Mouse (Mus musculus): ENCODE measurements around the gene Crhr1. TPM values are rescaled to one million over a fixed set of nuclear protein-coding genes. Genes with fewer than 3 reads are reported as not detected.

Crhr1 gene
- polyA plus RNA-seq, 1 experiment from 2014 or later, result 0.05 TPM

GRCm38 (mm10) chr11:104130721-104131647, 1.7 kb upstream of the Crhr1 start:
- H3K4me3 ChIP-seq (replicated peaks; ENCODE audit: low read depth, low read length), result no peak overlapping the region
- peaks cover 48% of the 10 kb centered on the region for H3K27me3 ChIP-seq (ENCODE audit: insufficient read depth, low read length)
- no peak overlapping the region for H3K9ac ChIP-seq (ENCODE audit: low read depth, low read length)
- DNase-seq (ENCODE audit: low spot score) (no peak), ATAC-seq (replicated peaks; ENCODE audit: low FRiP score, low read depth) (no peak)
- TF ChIP-seq CTCF (IDR thresholded peaks at IDR 0.05; ENCODE audit: low read depth), result no peak
- peaks cover 15% of the 10 kb centered on the region; the same call in 1 of the 2 replicates for H3K4me1 ChIP-seq (replicated peaks; ENCODE audit: insufficient read depth, low read length)
- no peak overlapping the region for H3K27ac ChIP-seq
- no peaks in the 10 kb centered on the region for H3K9me3 ChIP-seq (replicated peaks; ENCODE audit: low read length)
- no peak overlapping the region for H3K4me2 ChIP-seq (ENCODE audit: low read length)
- no peaks in the 10 kb centered on the region for H3K36me3 ChIP-seq (ENCODE audit: insufficient read depth, low read length)
- 67% methylated on average over 15 of the region's 15 CpGs for WGBS

GRCm38 (mm10) chr11:104131756-104132155, 899 bp upstream of the Crhr1 start:
- Histone ChIP-seq H3K9me3 (replicated peaks; ENCODE audit: low read length) (no peaks in the 10 kb centered on the region), H3K36me3 (ENCODE audit: insufficient read depth, low read length) (no peaks in the 10 kb centered on the region), H3K4me3 (replicated peaks; ENCODE audit: low read depth, low read length) (0 out of 2 replicates have a peak overlapping the region, but pooled peaks have one; percentile 44), H3K27ac (no peak overlapping the region), H3K4me1 (replicated peaks; ENCODE audit: insufficient read depth, low read length) (peaks cover 15% of the 10 kb centered on the region; the same call in 1 of the 2 replicates), H3K9ac (ENCODE audit: low read depth, low read length) (no peak overlapping the region), H3K27me3 (ENCODE audit: insufficient read depth, low read length) (peaks cover 48% of the 10 kb centered on the region), H3K4me2 (ENCODE audit: low read length) (peak overlapping the region; percentile 72)
- DNase-seq (ENCODE audit: low spot score) (peak; percentile 66), ATAC-seq (replicated peaks; ENCODE audit: low FRiP score, low read depth) (no peak)
- peak; percentile 63 for TF ChIP-seq CTCF (IDR thresholded peaks at IDR 0.05; ENCODE audit: low read depth)
- WGBS, result under 1% methylated on average over 19 of the region's 21 CpGs

GRCm38 (mm10) chr11:104133442-104133983, 858 bp downstream of the Crhr1 start:
- DNase-seq (ENCODE audit: low spot score), result no peak
- peak overlapping the region; percentile 72 for H3K4me2 ChIP-seq (ENCODE audit: low read length)
- WGBS, result under 1% methylated on average over 47 of the region's 47 CpGs
- no peaks in the 10 kb centered on the region for H3K9me3 ChIP-seq (replicated peaks; ENCODE audit: low read length)
- no peaks in the 10 kb centered on the region for H3K36me3 ChIP-seq (ENCODE audit: insufficient read depth, low read length)
- ATAC-seq (replicated peaks; ENCODE audit: low FRiP score, low read depth), result no peak
- H3K9ac ChIP-seq (ENCODE audit: low read depth, low read length), result no peak overlapping the region
- no peak for TF ChIP-seq CTCF (IDR thresholded peaks at IDR 0.05; ENCODE audit: low read depth)
- H3K27me3 ChIP-seq (ENCODE audit: insufficient read depth, low read length), result peaks cover 48% of the 10 kb centered on the region
- H3K4me1 ChIP-seq (replicated peaks; ENCODE audit: insufficient read depth, low read length), result peaks cover 15% of the 10 kb centered on the region; the same call in 1 of the 2 replicates
- H3K27ac ChIP-seq, result no peak overlapping the region
- peak overlapping the region; percentile 44 for H3K4me3 ChIP-seq (replicated peaks; ENCODE audit: low read depth, low read length)

GRCm38 (mm10) chr11:104138976-104139375, 6.3 kb downstream of the Crhr1 start:
- H3K27ac ChIP-seq, result no peak overlapping the region
- H3K4me1 ChIP-seq (replicated peaks; ENCODE audit: insufficient read depth, low read length), result no peaks in the 10 kb centered on the region
- DNase-seq (ENCODE audit: low spot score) (no peak), ATAC-seq (replicated peaks; ENCODE audit: low FRiP score, low read depth) (no peak)
- no peaks in the 10 kb centered on the region for H3K36me3 ChIP-seq (ENCODE audit: insufficient read depth, low read length)
- H3K4me2 ChIP-seq (ENCODE audit: low read length), result no peak overlapping the region
- H3K9ac ChIP-seq (ENCODE audit: low read depth, low read length), result no peak overlapping the region
- WGBS, result 58% methylated on average over 3 of the region's 3 CpGs
- H3K4me3 ChIP-seq (replicated peaks; ENCODE audit: low read depth, low read length), result no peak overlapping the region
- peaks cover 14% of the 10 kb centered on the region for H3K27me3 ChIP-seq (ENCODE audit: insufficient read depth, low read length)
- no peaks in the 10 kb centered on the region for H3K9me3 ChIP-seq (replicated peaks; ENCODE audit: low read length)
- no peak for TF ChIP-seq CTCF (IDR thresholded peaks at IDR 0.05; ENCODE audit: low read depth)

- no peak for TF ChIP-seq CTCF (IDR thresholded peaks at IDR 0.05; ENCODE audit: low read depth)
Measured at GRCm38 (mm10) chr11:104144930-104145329, 12.3 kb downstream of the Crhr1 start.

GRCm38 (mm10) chr11:104148787-104149186, 16.1 kb downstream of the Crhr1 start:
- Histone ChIP-seq H3K4me1 (replicated peaks; ENCODE audit: insufficient read depth, low read length) (no peaks in the 10 kb centered on the region), H3K4me3 (replicated peaks; ENCODE audit: low read depth, low read length) (no peak overlapping the region), H3K9me3 (replicated peaks; ENCODE audit: low read length) (no peaks in the 10 kb centered on the region), H3K27me3 (ENCODE audit: insufficient read depth, low read length) (no peaks in the 10 kb centered on the region), H3K9ac (ENCODE audit: low read depth, low read length) (no peak overlapping the region), H3K4me2 (ENCODE audit: low read length) (no peak overlapping the region), H3K36me3 (ENCODE audit: insufficient read depth, low read length) (no peaks in the 10 kb centered on the region), H3K27ac (no peak overlapping the region)
- TF ChIP-seq CTCF (IDR thresholded peaks at IDR 0.05; ENCODE audit: low read depth), result no peak
- whole genome bisulfite sequencing, result 79% methylated on average over 7 of the region's 7 CpGs
- DNase-seq (ENCODE audit: low spot score) (no peak), ATAC-seq (replicated peaks; ENCODE audit: low FRiP score, low read depth) (no peak)

More at GRCm38 (mm10) chr11:104144930-104145329, 12.3 kb downstream of the Crhr1 start:
- DNase-seq (ENCODE audit: low spot score), result no peak
- H3K9ac ChIP-seq (ENCODE audit: low read depth, low read length), result no peak overlapping the region
- ATAC-seq (replicated peaks; ENCODE audit: low FRiP score, low read depth), result no peak
- no peak overlapping the region for H3K4me2 ChIP-seq (ENCODE audit: low read length)
- no peak overlapping the region for H3K27ac ChIP-seq
- H3K4me3 ChIP-seq (replicated peaks; ENCODE audit: low read depth, low read length), result no peak overlapping the region
- H3K4me1 ChIP-seq (replicated peaks; ENCODE audit: insufficient read depth, low read length), result no peaks in the 10 kb centered on the region
- no peaks in the 10 kb centered on the region for H3K27me3 ChIP-seq (ENCODE audit: insufficient read depth, low read length)
- no peaks in the 10 kb centered on the region for H3K9me3 ChIP-seq (replicated peaks; ENCODE audit: low read length)
- WGBS, result 96% methylated on average over 1 of the region's 1 CpGs
- no peaks in the 10 kb centered on the region for H3K36me3 ChIP-seq (ENCODE audit: insufficient read depth, low read length)
